Mouse (Mus musculus) heart, postnatal 0 days (tissue): Measurements from ENCODE around the gene Spink8. TPM values are rescaled to one million over a fixed set of nuclear protein-coding genes. Genes with fewer than 3 reads are reported as not detected.
A peak's percentile ranks its signal among the peaks of the same experiment; 100 is the strongest.
"Not testable (repeated sequence)": the region's sequence is repeated elsewhere in the genome, so short reads cannot be mapped to it uniquely, and the experiment has no call there.

ENCODE experiments used
- ATAC-seq: fragments of 200-750 bp; cut with Nextera tagmentation; 2 replicates; pipeline ENCODE4 v1.8.0; 2017; ENCODE audit warnings: low read depth, moderate number of reproducible peaks, moderate library complexity; ENCODE audit not compliant: insufficient read depth
- DNase-seq: peaks from one replicate; pipeline ENCODE4 v3.0.0-alpha.2; 2016; ENCODE audit warnings: low spot score
- H3K27ac ChIP-seq: fragments of 300-500 bp; sonication (generic); 2 replicates; pipeline ENCODE4 v1.5.1; 2014; ENCODE audit warnings: low read depth, mild to moderate bottlenecking
- H3K27me3 ChIP-seq: fragments of 300-500 bp; sonication (generic); 2 replicates; pipeline ENCODE4 v1.6.1; 2014; ENCODE audit warnings: low read length, mixed read lengths; ENCODE audit not compliant: control insufficient read depth, insufficient read depth
- H3K36me3 ChIP-seq: fragments of 300-500 bp; sonication (generic); replicated peaks from 2 replicates; pipeline ENCODE4 v1.6.1; 2014; ENCODE audit warnings: low read length, mixed read lengths; ENCODE audit not compliant: control insufficient read depth, insufficient read depth
- H3K4me1 ChIP-seq: fragments of 300-500 bp; sonication (generic); 2 replicates; pipeline ENCODE4 v1.6.1; 2014; ENCODE audit warnings: antibody characterized with exemption; ENCODE audit not compliant: control insufficient read depth, insufficient read depth
- H3K4me2 ChIP-seq: fragments of 300-500 bp; sonication (generic); 2 replicates; pipeline ENCODE4 v1.6.1; 2014; ENCODE audit warnings: low read depth, mild to moderate bottlenecking, low read length, moderate library complexity
- H3K4me3 ChIP-seq: fragments of 300-500 bp; sonication (generic); 2 replicates; pipeline ENCODE4 v1.5.1; 2014; ENCODE audit warnings: low read depth, low read length
- H3K9ac ChIP-seq: fragments of 300-500 bp; sonication (generic); replicated peaks from 2 replicates; pipeline ENCODE4 v1.6.1; 2014; ENCODE audit warnings: low read depth, low read length, mixed read lengths
- H3K9me3 ChIP-seq: fragments of 300-500 bp; sonication (generic); replicated peaks from 2 replicates; pipeline ENCODE4 v1.6.1; 2016; ENCODE audit warnings: low read length; ENCODE audit not compliant: control insufficient read depth
- CTCF ChIP-seq: IDR thresholded peaks from 2 replicates; pipeline ENCODE4 v1.5.1; 2016; ENCODE audit warnings: antibody characterized with exemption, control low read depth, low read depth
- EP300 ChIP-seq: IDR thresholded peaks from 2 replicates; pipeline ENCODE4 v1.6.1; 2016; ENCODE audit warnings: antibody characterized with exemption, low read depth
- WGBS: fragments of 180-500 bp; shearing (Covaris S2); extraction: QIAGEN DNeasy Blood & Tissue Kit; methylation state at CpG from one replicate; pipeline ENCODE4 v1.1.7; 2014; 5-methylcytosine and 5-hydroxymethylcytosine counted together
- polyA plus RNA-seq: library from polyadenylated mRNA; unstranded; fragments of >200 nt; fragmentation: Nextera tagmentation; extraction: Ambion mirVana; gene quantifications from 2 replicates; pipeline ENCODE4 v1.2.1, GENCODE M21; 2015
- total RNA-seq: library from RNA; depleted of rRNA; stranded (reverse); fragments of >200 nt; gene quantifications from 2 replicates; pipeline ENCODE4 v1.2.3, GENCODE M21; 2014; ENCODE audit warnings: low replicate concordance; rRNA removed

The Spink8 gene
- total RNA-seq = not detected in 2 replicates
- not detected in 2 replicates for polyA plus RNA-seq

DNA sequence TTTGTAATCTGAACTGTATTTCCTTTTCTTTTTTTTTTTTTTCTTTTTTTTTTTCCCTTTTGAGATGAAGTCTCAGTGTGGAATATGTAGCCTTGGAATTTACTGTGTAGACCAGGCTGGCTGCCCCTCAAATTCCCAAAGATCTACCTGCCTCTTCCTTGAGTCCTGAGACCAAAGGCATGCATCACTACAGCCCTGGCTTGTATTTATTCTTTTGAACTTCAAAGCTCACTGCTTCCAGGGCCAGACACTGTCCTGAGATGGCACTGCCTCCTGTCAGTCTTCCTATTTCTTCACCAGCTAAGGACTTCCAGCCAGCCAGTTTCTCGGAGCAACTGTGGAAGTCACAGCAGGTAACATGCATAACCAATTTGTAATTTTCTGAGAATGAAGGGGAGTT lies at the start of gene Spink8:
Gene Spink8 (plus strand): TSS at position 301 of the 400 bp plus-strand sequence.
- TF ChIP-seq EP300 (no peak), CTCF (no peak)
- no peak for ATAC-seq
- H3K9ac ChIP-seq = no peak within 1 kb of the TSS
- H3K9me3 ChIP-seq = no peaks in the 10 kb centered on the region
- H3K4me2 ChIP-seq = no peak within 1 kb of the TSS
- no peaks in the 10 kb centered on the region for H3K27me3 ChIP-seq
- H3K4me3 ChIP-seq = no peak within 1 kb of the TSS
- H3K36me3 ChIP-seq = no peaks in the 10 kb centered on the region
- peaks cover 5% of the 10 kb centered on the region; the same call in 1 of the 2 replicates for H3K4me1 ChIP-seq
- 71% methylated on average over 1 of the region's 1 CpGs for WGBS
- H3K27ac ChIP-seq = no peak within 1 kb of the TSS
- no peak for DNase-seq

DNA sequence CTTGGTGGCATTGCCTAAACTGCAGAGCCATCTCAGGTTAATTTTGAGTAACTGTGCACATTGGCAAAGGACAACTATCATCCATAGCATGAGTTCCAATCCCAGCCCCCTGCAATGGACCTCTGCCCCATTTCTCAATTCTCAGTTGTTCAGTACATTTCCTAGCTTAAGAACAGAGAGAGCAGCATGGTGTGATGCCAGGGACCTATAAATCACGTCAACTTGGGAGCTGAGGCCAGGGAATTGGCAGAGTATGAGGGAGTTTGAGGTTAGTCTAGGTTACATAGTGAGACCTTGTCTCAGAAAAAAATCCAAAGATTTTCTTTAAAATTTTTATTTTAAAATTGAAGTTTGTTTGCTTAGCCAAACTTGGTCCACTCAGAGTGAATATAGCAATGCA lies 45.2 kb upstream of the Spink8 start:
- H3K9ac ChIP-seq, H3K27ac ChIP-seq, ATAC-seq, H3K27me3 ChIP-seq, H3K4me1 ChIP-seq, H3K4me3 ChIP-seq, DNase-seq, H3K9me3 ChIP-seq, H3K4me2 ChIP-seq, H3K36me3 ChIP-seq: not testable (repeated sequence)
- WGBS = 77% methylated on average over 1 of the region's 1 CpGs

GRCm38 (mm10) chr9:109790570-109790969 lies 21.5 kb upstream of the Spink8 start, which contains the start of gene Fbxw27:
Gene Fbxw27, minus strand, starts transcription at chr9:109790670.
- H3K4me1 ChIP-seq, H3K4me3 ChIP-seq, H3K36me3 ChIP-seq, ATAC-seq, H3K4me2 ChIP-seq, H3K27ac ChIP-seq, DNase-seq, H3K27me3 ChIP-seq, H3K9me3 ChIP-seq, H3K9ac ChIP-seq: not testable (repeated sequence)
- 67% methylated on average over 4 of the region's 4 CpGs for WGBS

GRCm38 (mm10) chr9:109795221-109795620 lies 16.9 kb upstream of the Spink8 start:
- DNase-seq (no peak), ATAC-seq (no peak)
- TF ChIP-seq CTCF (no peak), EP300 (no peak)
- Histone ChIP-seq H3K4me3 (no peak overlapping the region), H3K27me3 (no peaks in the 10 kb centered on the region), H3K9me3 (no peaks in the 10 kb centered on the region), H3K27ac (no peak overlapping the region), H3K9ac (no peak overlapping the region), H3K4me2 (no peak overlapping the region), H3K36me3 (no peaks in the 10 kb centered on the region), H3K4me1 (no peaks in the 10 kb centered on the region)
- WGBS = 92% methylated on average over 2 of the region's 2 CpGs

DNA sequence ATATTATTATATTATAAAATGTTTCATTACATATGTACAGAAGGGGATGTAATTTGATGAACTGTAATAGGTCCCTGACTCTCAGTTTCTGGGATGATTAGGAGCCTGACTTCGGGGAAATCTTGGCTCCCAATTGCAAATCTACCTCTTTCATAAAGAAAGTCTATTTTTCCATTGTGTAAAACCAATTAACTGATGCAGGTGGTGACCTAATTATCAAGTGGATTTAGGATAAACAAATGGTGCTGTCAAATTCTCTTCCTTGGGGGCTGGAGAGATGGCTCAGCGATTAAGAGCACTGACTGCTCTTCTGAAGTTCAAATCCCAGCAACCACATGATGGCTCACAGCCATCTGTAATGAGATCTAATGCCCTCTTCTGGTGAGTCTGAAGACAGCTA lies 16.3 kb upstream of the Spink8 start:
- ATAC-seq (no peak), DNase-seq (no peak)
- Histone ChIP-seq H3K9ac (no peak overlapping the region), H3K27me3 (no peaks in the 10 kb centered on the region), H3K27ac (no peak overlapping the region), H3K9me3 (no peaks in the 10 kb centered on the region), H3K4me1 (no peaks in the 10 kb centered on the region), H3K4me3 (no peak overlapping the region), H3K4me2 (no peak overlapping the region), H3K36me3 (no peaks in the 10 kb centered on the region)
- WGBS = 71% methylated on average over 2 of the region's 2 CpGs
- TF ChIP-seq EP300 (no peak), CTCF (no peak)

GRCm38 (mm10) chr9:109798051-109798450 lies 14.0 kb upstream of the Spink8 start:
- DNase-seq (no peak), ATAC-seq (no peak)
- H3K27me3 ChIP-seq = no peaks in the 10 kb centered on the region
- H3K4me3 ChIP-seq = no peak overlapping the region
- TF ChIP-seq EP300 = no peak
- TF ChIP-seq CTCF = peak; percentile 47
- H3K36me3 ChIP-seq = no peaks in the 10 kb centered on the region
- no peak overlapping the region for H3K27ac ChIP-seq
- H3K9ac ChIP-seq = no peak overlapping the region
- H3K9me3 ChIP-seq = no peaks in the 10 kb centered on the region
- WGBS = 81% methylated on average over 1 of the region's 1 CpGs
- H3K4me2 ChIP-seq = no peak overlapping the region
- H3K4me1 ChIP-seq = no peaks in the 10 kb centered on the region

- ATAC-seq, H3K4me2 ChIP-seq, H3K9ac ChIP-seq, H3K27me3 ChIP-seq, DNase-seq, H3K36me3 ChIP-seq, H3K9me3 ChIP-seq, H3K4me1 ChIP-seq, H3K4me3 ChIP-seq, H3K27ac ChIP-seq: not testable (repeated sequence)
- WGBS = 74% methylated on average over 2 of the region's 2 CpGs
Observed at GRCm38 (mm10) chr9:109805596-109805995, 6.5 kb upstream of the Spink8 start.
